Mouse (Mus musculus) brown adipose tissue, adult 24 weeks (tissue): ENCODE data around the gene Copz2. TPM values are rescaled to one million over a fixed set of nuclear protein-coding genes. Genes with fewer than 3 reads are reported as not detected.
A peak's percentile ranks its signal among the peaks of the same experiment; 100 is the strongest.

Experiments used
- H3K27ac ChIP-seq: fragments of 200-500 bp; replicated peaks from 2 replicates; pipeline ENCODE4 v1.5.1; 2012; ENCODE audit warnings: low read depth, mild to moderate bottlenecking, low read length
- H3K4me1 ChIP-seq: fragments of 200-500 bp; 2 replicates; pipeline ENCODE4 v1.6.1; 2012; ENCODE audit warnings: low read length, mixed read lengths; ENCODE audit not compliant: control insufficient read depth, insufficient read depth, insufficient read length
- H3K4me3 ChIP-seq: fragments of 200-500 bp; 2 replicates; pipeline ENCODE4 v1.5.1; 2012; ENCODE audit warnings: low read depth, mild to moderate bottlenecking, low read length, moderate library complexity; ENCODE audit not compliant: insufficient read depth
- polyA plus RNA-seq: library from polyadenylated mRNA; stranded (reverse); fragments of >200 nt; gene quantifications from 2 replicates; pipeline ENCODE4 v1.2.4, GENCODE M21; 2012; ENCODE audit not compliant: missing spikeins, insufficient read depth, insufficient read length

The Copz2 gene
- polyA plus RNA-seq, 1 experiment: 98.7 TPM

- Histone ChIP-seq H3K27ac (no peak overlapping the region), H3K4me3 (no peak overlapping the region)
These were observed 50.0 kb downstream of the Copz2 start for GRCm38 (mm10) chr11:96899449-96900306.

GRCm38 (mm10) chr11:96901332-96901731 is 51.7 kb downstream of the Copz2 start:
- H3K4me1 ChIP-seq: peaks cover 3% of the 10 kb centered on the region
- H3K4me3 ChIP-seq: no peak overlapping the region
- H3K27ac ChIP-seq: no peak overlapping the region

More at GRCm38 (mm10) chr11:96899449-96900306, 50.0 kb downstream of the Copz2 start:
- peaks cover 3% of the 10 kb centered on the region for H3K4me1 ChIP-seq

GRCm38 (mm10) chr11:96902639-96903635 is 53.3 kb downstream of the Copz2 start:
- Histone ChIP-seq H3K4me1 (no peaks in the 10 kb centered on the region), H3K27ac (peak overlapping the region; percentile 35), H3K4me3 (no peak overlapping the region)

- no peak overlapping the region for H3K4me3 ChIP-seq
- H3K4me1 ChIP-seq: no peaks in the 10 kb centered on the region
- H3K27ac ChIP-seq: peak overlapping the region; percentile 45
These were observed 56.9 kb downstream of the Copz2 start for GRCm38 (mm10) chr11:96906431-96907161.

- Histone ChIP-seq H3K4me1 (no peaks in the 10 kb centered on the region), H3K27ac (no peak overlapping the region), H3K4me3 (no peak overlapping the region)
These were observed 58.9 kb downstream of the Copz2 start for GRCm38 (mm10) chr11:96908594-96908993.

- Histone ChIP-seq H3K4me1 (no peaks in the 10 kb centered on the region), H3K4me3 (no peak overlapping the region), H3K27ac (no peak overlapping the region)
These were observed 60.3 kb downstream of the Copz2 start for GRCm38 (mm10) chr11:96910003-96910402.

Other genes with a start within 250 kb of the Copz2 start
- 4.0 and 7.6 TPM in 2 replicates for gene Snx11, start 72.3 kb upstream of the Copz2 start, polyA plus RNA-seq
- gene Cbx1, start 60.7 kb upstream of the Copz2 start, polyA plus RNA-seq: 24.3 and 31.2 TPM in 2 replicates
- 333 and 448 TPM in 2 replicates for gene Nfe2l1, start 19.9 kb upstream of the Copz2 start, polyA plus RNA-seq
- gene Cdk5rap3, start 66.6 kb downstream of the Copz2 start, polyA plus RNA-seq: 19.5 and 27.2 TPM in 2 replicates
- not detected in 2 replicates for gene Prr15l, start 78.2 kb downstream of the Copz2 start, polyA plus RNA-seq
- 19.8 and 25.7 TPM in 2 replicates for gene Pnpo, start 94.1 kb downstream of the Copz2 start, polyA plus RNA-seq
- 11.8 and 13.1 TPM in 2 replicates for gene Sp2, start 133.1 kb downstream of the Copz2 start, polyA plus RNA-seq
- gene Sp6, start 163.5 kb downstream of the Copz2 start, polyA plus RNA-seq: not detected in 2 replicates
- 13.1 and 13.4 TPM in 2 replicates for gene Scrn2, start 180.1 kb downstream of the Copz2 start, polyA plus RNA-seq
- 1.1 TPM in 1 of 2 replicates, not detected in the other for gene Lrrc46, start 191.5 kb downstream of the Copz2 start, polyA plus RNA-seq
- 121 and 122 TPM in 2 replicates for gene Mrpl10, start 191.7 kb downstream of the Copz2 start, polyA plus RNA-seq
- gene Osbpl7, start 200.8 kb downstream of the Copz2 start, polyA plus RNA-seq: 0.87 and 1.6 TPM in 2 replicates